Comparison of ENCODE assay signal across 8 mouse cellular contexts in the genomic region with DNA sequence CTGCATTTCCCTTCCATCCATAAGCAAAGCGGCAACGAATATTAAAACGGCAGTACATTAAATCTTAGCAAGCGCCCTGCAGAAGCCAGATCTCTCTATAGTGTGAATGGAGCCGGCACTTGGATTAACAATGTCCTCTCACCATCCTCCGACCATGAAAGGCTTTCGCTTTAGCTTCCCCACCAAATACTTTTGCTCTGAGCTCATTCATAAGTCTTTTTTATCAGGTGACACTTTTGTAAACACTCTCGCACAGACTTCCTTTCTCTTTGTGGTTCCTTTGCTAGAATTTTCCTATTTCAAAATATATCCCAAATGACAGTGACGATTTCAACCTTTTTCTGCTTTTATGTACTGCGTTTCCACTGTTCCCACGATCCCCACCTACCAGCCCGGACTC. TPM values are rescaled to one million over a fixed set of nuclear protein-coding genes. Genes with fewer than 3 reads are reported as not detected.
DNase-seq lines count a peak whose midpoint lies in the region; ATAC-seq and TF ChIP-seq lines count a peak whose summit lies in the region.

No protein-coding gene starts in this region.

- H3K4me1 ChIP-seq in spleen, adult 2 months (ENCODE audit: control insufficient read depth, insufficient read depth, insufficient read length): no peaks in the 10 kb centered on the region
- H3K4me1 ChIP-seq in forebrain, embryonic 11.5 days (replicated peaks; ENCODE audit: control insufficient read depth, insufficient read depth, low read length): no peaks in the 10 kb centered on the region
- no peaks in the 10 kb centered on the region for H3K4me1 ChIP-seq in liver, embryonic 11.5 days (replicated peaks; ENCODE audit: control insufficient read depth, insufficient read depth, low read length)
- H3K4me1 ChIP-seq in stomach, embryonic 14.5 days (ENCODE audit: control insufficient read depth, insufficient read depth, low read length): peaks cover 4% of the 10 kb centered on the region; the same call in 1 of the 2 replicates

- no peak for ATAC-seq in forebrain, embryonic 11.5 days (replicated peaks; ENCODE audit: low FRiP score)
- ATAC-seq in liver, embryonic 11.5 days (replicated peaks; ENCODE audit: low FRiP score): no peak
- no peak for ATAC-seq in stomach, embryonic 14.5 days (ENCODE audit: insufficient number of reproducible peaks, insufficient read depth, low FRiP score, low read depth)

- H3K4me3 ChIP-seq in spleen, adult 2 months (ENCODE audit: extremely low read depth, insufficient read depth, insufficient read length): peak overlapping the region; percentile 20; the same call in 1 of the 2 replicates
- peak overlapping the region; percentile 35 for H3K4me3 ChIP-seq in forebrain, embryonic 11.5 days (ENCODE audit: low read depth, low read length)
- H3K4me3 ChIP-seq in liver, embryonic 11.5 days (ENCODE audit: low read depth, low read length): peak overlapping the region; percentile 50
- peak overlapping the region; percentile 43 for H3K4me3 ChIP-seq in stomach, embryonic 14.5 days (ENCODE audit: low read depth, low read length)

- H3K9ac ChIP-seq in forebrain, embryonic 11.5 days (ENCODE audit: low read length): no peak overlapping the region
- H3K9ac ChIP-seq in liver, embryonic 11.5 days (ENCODE audit: low read depth, low read length): no peak overlapping the region
- no peak overlapping the region for H3K9ac ChIP-seq in stomach, embryonic 14.5 days (replicated peaks; ENCODE audit: low read depth, low read length)

- H3K9me3 ChIP-seq in forebrain, embryonic 11.5 days (ENCODE audit: control insufficient read depth, low read length): no peaks in the 10 kb centered on the region
- no peaks in the 10 kb centered on the region for H3K9me3 ChIP-seq in liver, embryonic 11.5 days (ENCODE audit: control insufficient read depth, low read length)
- H3K9me3 ChIP-seq in stomach, embryonic 14.5 days (ENCODE audit: control insufficient read depth, low read depth, low read length): no peaks in the 10 kb centered on the region

- H3K27ac ChIP-seq in spleen, adult 2 months (ENCODE audit: insufficient read depth, low read length): no peak overlapping the region
- no peak overlapping the region for H3K27ac ChIP-seq in forebrain, embryonic 11.5 days (ENCODE audit: low read depth, low read length)
- no peak overlapping the region for H3K27ac ChIP-seq in liver, embryonic 11.5 days (ENCODE audit: low read depth, low read length)
- H3K27ac ChIP-seq in stomach, embryonic 14.5 days (ENCODE audit: low read length): no peak overlapping the region

- no peak for TF ChIP-seq POLR2A in spleen, adult 2 months (IDR thresholded peaks at IDR 0.05; ENCODE audit: low read depth, low read length)

- H3K36me3 ChIP-seq in spleen, adult 2 months (ENCODE audit: control insufficient read depth, insufficient read depth, low read length): no peaks in the 10 kb centered on the region
- H3K36me3 ChIP-seq in forebrain, embryonic 11.5 days (ENCODE audit: control insufficient read depth, insufficient read depth, low read length): no peaks in the 10 kb centered on the region
- no peaks in the 10 kb centered on the region for H3K36me3 ChIP-seq in liver, embryonic 11.5 days (ENCODE audit: control insufficient read depth, insufficient read depth, low read length)
- no peaks in the 10 kb centered on the region for H3K36me3 ChIP-seq in stomach, embryonic 14.5 days (ENCODE audit: control insufficient read depth, insufficient read depth, low read length)

- DNase-seq in spleen, adult 2 months (ENCODE audit: low read depth in 1 of 2, low spot score in 2 of 2): no peak
- DNase-seq in spleen, adult 12 weeks (ENCODE audit: low spot score): no peak
- no peak for DNase-seq in forebrain, embryonic 11.5 days (ENCODE audit: low spot score)
- no peak for DNase-seq in liver, embryonic 11.5 days (ENCODE audit: low spot score)
- DNase-seq in cerebellum, postnatal 25 days: no peak
- DNase-seq in urinary bladder, postnatal 10 days (ENCODE audit: low spot score): no peak
- no peak for DNase-seq in frontal cortex, postnatal 10 days (ENCODE audit: low spot score in 2 of 2)

- peak overlapping the region; percentile 59 for H3K4me2 ChIP-seq in forebrain, embryonic 11.5 days (ENCODE audit: low read depth, low read length, severe bottlenecking)
- peak overlapping the region; percentile 68 for H3K4me2 ChIP-seq in liver, embryonic 11.5 days
- H3K4me2 ChIP-seq in stomach, embryonic 14.5 days (replicated peaks; ENCODE audit: low read depth, low read length): peak overlapping the region; percentile 71

- peaks cover 7% of the 10 kb centered on the region for H3K27me3 ChIP-seq in spleen, adult 2 months (ENCODE audit: control insufficient read depth, insufficient read depth, low read length)
- H3K27me3 ChIP-seq in forebrain, embryonic 11.5 days (ENCODE audit: control insufficient read depth, insufficient read depth, low read length): peaks cover 18% of the 10 kb centered on the region
- H3K27me3 ChIP-seq in liver, embryonic 11.5 days (replicated peaks; ENCODE audit: control insufficient read depth, insufficient read depth, low read length): peaks cover 48% of the 10 kb centered on the region
- H3K27me3 ChIP-seq in stomach, embryonic 14.5 days (ENCODE audit: control insufficient read depth, insufficient read depth, low read length): no peaks in the 10 kb centered on the region

- WGBS in spleen, adult 2 months: 16% methylated on average over 12 of the region's 12 CpGs
- WGBS in forebrain, embryonic 11.5 days: 22% methylated on average over 12 of the region's 12 CpGs
- WGBS in liver, embryonic 11.5 days: 13% methylated on average over 12 of the region's 12 CpGs
- 8% methylated on average over 12 of the region's 12 CpGs for WGBS in stomach, embryonic 14.5 days

- TF ChIP-seq CTCF in spleen, adult 2 months (IDR thresholded peaks at IDR 0.05; ENCODE audit: extremely low read depth, insufficient read depth, insufficient read length, insufficient replicate concordance): no peak

RNA-seq across cellular contexts. Expression of gene Olfr1373, which starts 23.1 kb away (rescaled TPM):
- not detected in 2 replicates for polyA plus RNA-seq in spleen, adult 2 months (2012; rRNA removed)
- not detected in 2 replicates for polyA plus RNA-seq in forebrain, embryonic 11.5 days (2014; fragmentation: Nextera tagmentation; extraction: Ambion mirVana)
- polyA plus RNA-seq in liver, embryonic 11.5 days (2014; fragmentation: Nextera tagmentation; extraction: Ambion mirVana): not detected in 2 replicates
- not detected in 2 replicates for polyA plus RNA-seq in stomach, embryonic 14.5 days (2014; fragmentation: Nextera tagmentation; extraction: Ambion mirVana)

RNA-seq across cellular contexts. Expression of gene Olfr1371, which starts 45.3 kb away (rescaled TPM):
- not detected in 2 replicates for polyA plus RNA-seq in spleen, adult 2 months (2012; rRNA removed)
- polyA plus RNA-seq in forebrain, embryonic 11.5 days (2014; fragmentation: Nextera tagmentation; extraction: Ambion mirVana): not detected in 2 replicates
- polyA plus RNA-seq in liver, embryonic 11.5 days (2014; fragmentation: Nextera tagmentation; extraction: Ambion mirVana): not detected in 2 replicates
- polyA plus RNA-seq in stomach, embryonic 14.5 days (2014; fragmentation: Nextera tagmentation; extraction: Ambion mirVana): not detected in 2 replicates
